Mouse (Mus musculus) cerebral cortex, adult 2 months (tissue): ENCODE results near the gene Naga.

Experiments used
- WGBS: fragments of 180-500 bp; shearing (Covaris S2); methylation state at CpG from one replicate; pipeline ENCODE4 v1.1.7; 2018; 5-methylcytosine and 5-hydroxymethylcytosine counted together

Naga gene

GRCm38 (mm10) chr15:82338593-82339112, at the start of gene Naga, which contains the start of the genes Pheta2 and Smdt1:
TSS of gene Naga (minus strand) at chr15:82338925.
TSS of gene Pheta2 (plus strand) at chr15:82338942.
TSS of gene Smdt1 (plus strand) at chr15:82338959.
- WGBS: under 1% methylated on average over 41 of the region's 41 CpGs

GRCm38 (mm10) chr15:82385729-82386128, 47.0 kb upstream of the Naga start:
- 95% methylated on average over 2 of the region's 2 CpGs for WGBS

- 87% methylated on average over 2 of the region's 2 CpGs for WGBS
Measured at GRCm38 (mm10) chr15:82382441-82382840, 43.7 kb upstream of the Naga start.

- WGBS: 49% methylated on average over 7 of the region's 7 CpGs
Measured at GRCm38 (mm10) chr15:82380714-82381062, 42.0 kb upstream of the Naga start.

- 11% methylated on average over 19 of the region's 24 CpGs for WGBS
Measured at GRCm38 (mm10) chr15:82379871-82380713, 41.4 kb upstream of the Naga start, which contains the start of gene Cyp2d22. TSS of gene Cyp2d22 (minus strand) at chr15:82380260.

GRCm38 (mm10) chr15:82379511-82379870, 40.8 kb upstream of the Naga start:
- 66% methylated on average over 7 of the region's 7 CpGs for WGBS

- WGBS: 56% methylated on average over 15 of the region's 15 CpGs
Measured at GRCm38 (mm10) chr15:82378261-82379180, 39.8 kb upstream of the Naga start.

GRCm38 (mm10) chr15:82377701-82378100, 39.0 kb upstream of the Naga start:
- WGBS: 86% methylated on average over 5 of the region's 5 CpGs

GRCm38 (mm10) chr15:82376393-82377138, 37.8 kb upstream of the Naga start:
- WGBS: 43% methylated on average over 17 of the region's 17 CpGs

- 87% methylated on average over 9 of the region's 9 CpGs for WGBS
Measured at GRCm38 (mm10) chr15:82375855-82376254, 37.1 kb upstream of the Naga start.

GRCm38 (mm10) chr15:82374437-82374836, 35.7 kb upstream of the Naga start:
- 89% methylated on average over 5 of the region's 5 CpGs for WGBS

- WGBS: 87% methylated on average over 5 of the region's 5 CpGs
Measured at GRCm38 (mm10) chr15:82372991-82373390, 34.3 kb upstream of the Naga start.

- 93% methylated on average over 6 of the region's 6 CpGs for WGBS
Measured at GRCm38 (mm10) chr15:82372446-82372845, 33.7 kb upstream of the Naga start.

- WGBS: 91% methylated on average over 1 of the region's 1 CpGs
Measured at GRCm38 (mm10) chr15:82368851-82369250, 30.1 kb upstream of the Naga start.

GRCm38 (mm10) chr15:82368146-82368545, 29.4 kb upstream of the Naga start:
- 85% methylated on average over 4 of the region's 4 CpGs for WGBS

- WGBS: 58% methylated on average over 7 of the region's 9 CpGs
Measured at GRCm38 (mm10) chr15:82364561-82364960, 25.8 kb upstream of the Naga start.

- WGBS: 74% methylated on average over 9 of the region's 12 CpGs
Measured at GRCm38 (mm10) chr15:82363801-82364200, 25.1 kb upstream of the Naga start.

- 90% methylated on average over 4 of the region's 4 CpGs for WGBS
Measured at GRCm38 (mm10) chr15:82362234-82362633, 23.5 kb upstream of the Naga start.

- WGBS: 81% methylated on average over 11 of the region's 11 CpGs
Measured at GRCm38 (mm10) chr15:82361459-82362018, 22.8 kb upstream of the Naga start.

- WGBS: 70% methylated on average over 22 of the region's 22 CpGs
Measured at GRCm38 (mm10) chr15:82358431-82359260, 19.9 kb upstream of the Naga start.
